Mouse (Mus musculus) stomach, embryonic 16.5 days (tissue): ENCODE measurements at regions not wholly inside any gene's neighbourhood (a gene's known extent, or its start where the extent isn't known, plus 50 kb on each side); places are given as distances from the start of the nearest gene placed in this dataset.
"Not testable (repeated sequence)": the region's sequence is repeated elsewhere in the genome, so short reads cannot be mapped to it uniquely, and the experiment has no call there.

ENCODE experiments used
- ATAC-seq: fragments of 200-750 bp; cut with Nextera tagmentation; 2 replicates; pipeline ENCODE4 v1.8.0; 2017; ENCODE audit warnings: moderate number of reproducible peaks, moderate TSS enrichment; ENCODE audit not compliant: insufficient read depth, low FRiP score
- H3K27ac ChIP-seq: fragments of 300-500 bp; sonication (generic); 2 replicates; pipeline ENCODE4 v1.5.1; 2014; ENCODE audit warnings: low read length
- H3K27me3 ChIP-seq: fragments of 300-500 bp; sonication (generic); 2 replicates; pipeline ENCODE4 v1.6.1; 2014; ENCODE audit warnings: low read length, control low read depth, mixed read lengths; ENCODE audit not compliant: control insufficient read depth, insufficient read depth
- H3K36me3 ChIP-seq: fragments of 300-500 bp; sonication (generic); 2 replicates; pipeline ENCODE4 v1.6.1; 2014; ENCODE audit warnings: low read length; ENCODE audit not compliant: control insufficient read depth, insufficient read depth
- H3K4me1 ChIP-seq: fragments of 300-500 bp; sonication (generic); 2 replicates; pipeline ENCODE4 v1.6.1; 2014; ENCODE audit warnings: low read length, control low read depth, mixed read lengths; ENCODE audit not compliant: control insufficient read depth, insufficient read depth
- H3K4me2 ChIP-seq: fragments of 300-500 bp; sonication (generic); 2 replicates; pipeline ENCODE4 v1.6.1; 2014; ENCODE audit warnings: low read depth, low read length, mixed read lengths
- H3K4me3 ChIP-seq: fragments of 300-500 bp; sonication (generic); replicated peaks from 2 replicates; pipeline ENCODE4 v1.5.1; 2014; ENCODE audit warnings: mild to moderate bottlenecking, low read length
- H3K9ac ChIP-seq: fragments of 300-500 bp; sonication (generic); 2 replicates; pipeline ENCODE4 v1.6.1; 2014; ENCODE audit warnings: low read length
- H3K9me3 ChIP-seq: fragments of 300-500 bp; sonication (generic); replicated peaks from 2 replicates; pipeline ENCODE4 v1.6.1; 2016; ENCODE audit warnings: low read length, control low read depth; ENCODE audit not compliant: control insufficient read depth
- WGBS: fragments of 180-500 bp; shearing (Covaris S2); extraction: QIAGEN DNeasy Blood & Tissue Kit; methylation state at CpG from one replicate; pipeline ENCODE4 v1.1.7; 2014; 5-methylcytosine and 5-hydroxymethylcytosine counted together

- H3K4me1 ChIP-seq: no peaks in the 10 kb centered on the region
- no peak overlapping the region for H3K27ac ChIP-seq
- H3K36me3 ChIP-seq: no peaks in the 10 kb centered on the region
- no peak overlapping the region for H3K4me2 ChIP-seq
- H3K4me3 ChIP-seq: no peak overlapping the region
- 70% methylated on average over 2 of the region's 2 CpGs for WGBS
- no peaks in the 10 kb centered on the region for H3K9me3 ChIP-seq
- H3K9ac ChIP-seq: no peak overlapping the region
- no peaks in the 10 kb centered on the region for H3K27me3 ChIP-seq
- no peak for ATAC-seq
These were observed 54.7 kb upstream of the Nlrp1b start for GRCm38 (mm10) chr11:71285193-71285592.

DNA sequence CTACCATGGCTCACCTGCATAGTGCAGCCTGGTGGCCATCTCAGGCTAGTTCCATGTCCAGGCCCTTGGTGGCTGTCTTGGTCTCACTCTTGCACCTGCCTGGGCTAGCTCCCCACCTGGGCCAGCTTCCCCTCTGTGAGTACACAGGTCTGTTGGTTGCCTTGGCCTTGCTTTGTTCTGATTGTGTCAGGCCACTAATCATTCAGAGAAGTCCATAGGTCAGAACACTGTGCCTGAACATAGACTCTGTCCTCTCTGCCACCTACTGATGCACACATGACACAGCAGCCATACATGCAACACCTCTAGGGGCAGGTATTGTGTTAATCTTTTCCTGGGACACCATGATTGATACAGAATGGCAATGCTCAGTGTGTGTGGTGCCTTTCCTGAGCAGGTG is 57.7 kb upstream of the Nlrp1b start:
- not testable (repeated sequence) for H3K4me3 ChIP-seq, H3K9ac ChIP-seq, H3K27me3 ChIP-seq, H3K4me2 ChIP-seq, ATAC-seq, H3K9me3 ChIP-seq, H3K36me3 ChIP-seq, H3K27ac ChIP-seq, H3K4me1 ChIP-seq

DNA sequence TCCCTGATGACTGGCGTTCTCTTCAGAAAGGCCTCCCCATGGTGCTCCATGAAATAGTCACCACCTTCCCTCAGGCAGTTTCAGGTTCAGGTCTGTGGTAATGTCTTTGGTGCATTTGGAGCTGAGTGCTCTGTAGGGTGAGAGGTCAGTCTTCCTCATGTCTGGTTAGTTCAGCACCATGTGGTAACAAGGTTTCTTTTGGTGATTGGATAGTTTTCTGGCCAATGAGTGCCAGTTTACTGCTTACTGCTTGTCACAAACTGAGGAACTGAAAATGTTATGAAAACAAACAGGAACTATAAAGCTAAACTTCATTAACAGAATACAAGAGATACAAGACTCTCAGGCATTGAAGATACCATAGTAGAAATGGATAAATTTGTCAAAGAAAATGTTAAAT is 59.0 kb upstream of the Nlrp1b start:
- H3K4me1 ChIP-seq: no peaks in the 10 kb centered on the region
- no peak overlapping the region for H3K9ac ChIP-seq
- H3K9me3 ChIP-seq: no peaks in the 10 kb centered on the region
- 91% methylated on average over 1 of the region's 1 CpGs for WGBS
- H3K36me3 ChIP-seq: no peaks in the 10 kb centered on the region
- no peak overlapping the region for H3K4me3 ChIP-seq
- no peak overlapping the region for H3K4me2 ChIP-seq
- H3K27me3 ChIP-seq: no peaks in the 10 kb centered on the region
- H3K27ac ChIP-seq: no peak overlapping the region
- no peak for ATAC-seq

- no peak for ATAC-seq
- H3K27me3 ChIP-seq: no peaks in the 10 kb centered on the region
These were observed 68.9 kb upstream of the Nlrp1b start for GRCm38 (mm10) chr11:71299479-71299878.

DNA sequence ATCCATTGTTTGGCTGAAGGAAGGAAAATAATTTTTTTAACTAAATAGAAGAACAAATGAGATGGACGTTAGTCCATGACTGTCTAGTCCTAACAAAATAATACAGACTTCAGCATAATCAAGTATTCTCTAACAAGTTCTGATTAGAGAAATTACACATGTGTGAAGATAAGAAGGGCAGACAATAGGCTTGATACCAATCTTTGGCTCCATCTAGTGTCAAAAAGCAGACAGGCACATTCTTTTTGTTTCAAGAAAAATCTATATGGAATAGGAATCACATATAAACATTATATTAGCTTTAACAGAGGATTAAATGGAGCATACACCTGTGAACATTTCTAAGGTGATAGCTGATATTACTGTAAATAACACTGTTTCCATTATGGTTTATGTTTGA is 92.9 kb upstream of the Nlrp1b start:
- Histone ChIP-seq H3K9me3 (no peaks in the 10 kb centered on the region), H3K4me2 (no peak overlapping the region), H3K27ac (no peak overlapping the region), H3K27me3 (no peaks in the 10 kb centered on the region), H3K9ac (no peak overlapping the region), H3K36me3 (no peaks in the 10 kb centered on the region), H3K4me1 (no peaks in the 10 kb centered on the region), H3K4me3 (no peak overlapping the region)
- WGBS: 34% methylated on average over 1 of the region's 1 CpGs
- no peak for ATAC-seq

More at GRCm38 (mm10) chr11:71299479-71299878, 68.9 kb upstream of the Nlrp1b start:
- no peak overlapping the region for H3K4me2 ChIP-seq
- H3K27ac ChIP-seq: no peak overlapping the region
- H3K9me3 ChIP-seq: no peaks in the 10 kb centered on the region
- H3K36me3 ChIP-seq: no peaks in the 10 kb centered on the region
- no peak overlapping the region for H3K9ac ChIP-seq
- H3K4me3 ChIP-seq: no peak overlapping the region
- H3K4me1 ChIP-seq: no peaks in the 10 kb centered on the region
- WGBS: 72% methylated on average over 1 of the region's 1 CpGs

GRCm38 (mm10) chr11:71337428-71337827 is 106.9 kb upstream of the Nlrp1b start:
- WGBS: 10% methylated on average over 1 of the region's 1 CpGs
- no peak for ATAC-seq
- Histone ChIP-seq H3K4me3 (no peak overlapping the region), H3K4me1 (no peaks in the 10 kb centered on the region), H3K9me3 (no peaks in the 10 kb centered on the region), H3K4me2 (no peak overlapping the region), H3K27me3 (no peaks in the 10 kb centered on the region), H3K27ac (no peak overlapping the region), H3K36me3 (no peaks in the 10 kb centered on the region), H3K9ac (no peak overlapping the region)

DNA sequence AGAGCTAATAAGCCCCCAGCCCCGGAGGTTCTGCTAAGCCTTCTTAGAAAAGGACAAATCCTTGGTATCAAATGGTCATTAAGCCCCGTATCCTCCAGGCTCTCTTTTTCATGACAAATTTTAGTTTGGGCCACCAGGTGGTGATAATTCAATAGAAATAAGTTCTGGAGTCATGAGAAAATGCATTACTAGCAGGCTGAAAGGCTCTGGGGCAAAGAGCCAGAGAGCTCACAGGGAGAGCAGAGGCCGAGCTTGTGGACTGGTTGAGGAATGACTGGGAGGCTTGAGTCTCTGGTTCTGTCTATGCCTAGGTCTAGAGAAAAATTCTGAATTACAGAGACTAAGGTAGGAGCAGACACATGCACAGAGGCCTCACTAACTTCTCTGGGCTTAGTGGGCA is 115.5 kb upstream of the Nlrp1b start:
- Histone ChIP-seq H3K9me3 (no peaks in the 10 kb centered on the region), H3K9ac (no peak overlapping the region), H3K4me1 (no peaks in the 10 kb centered on the region), H3K36me3 (no peaks in the 10 kb centered on the region), H3K27me3 (no peaks in the 10 kb centered on the region), H3K4me3 (no peak overlapping the region), H3K4me2 (no peak overlapping the region), H3K27ac (no peak overlapping the region)
- 39% methylated on average over 3 of the region's 3 CpGs for WGBS
- no peak for ATAC-seq

DNA sequence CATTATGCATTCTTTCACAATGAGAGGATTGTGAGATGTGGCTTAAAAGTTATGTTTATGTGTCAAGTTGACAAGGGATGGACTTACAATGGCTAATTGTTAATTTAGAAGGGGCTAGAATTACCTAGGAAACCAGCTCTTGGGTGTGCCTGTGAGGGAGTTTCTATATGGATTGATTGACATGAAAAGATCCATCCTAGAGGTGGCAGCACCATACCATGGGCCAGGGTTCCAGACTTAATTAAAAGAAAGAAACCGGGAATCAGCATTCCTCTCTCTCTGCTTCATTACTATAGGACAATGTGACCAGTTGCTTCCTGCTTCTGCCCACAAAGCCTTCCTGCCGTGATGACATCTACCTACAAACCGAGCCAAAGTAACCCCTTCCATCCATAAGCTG is 126.6 kb upstream of the Nlrp1b start:
- Histone ChIP-seq H3K4me1 (no peaks in the 10 kb centered on the region), H3K4me2 (no peak overlapping the region), H3K27me3 (no peaks in the 10 kb centered on the region), H3K9ac (no peak overlapping the region), H3K36me3 (no peaks in the 10 kb centered on the region), H3K9me3 (no peaks in the 10 kb centered on the region), H3K4me3 (no peak overlapping the region), H3K27ac (no peak overlapping the region)
- ATAC-seq: no peak
- 56% methylated on average over 3 of the region's 3 CpGs for WGBS

GRCm38 (mm10) chr11:71360856-71361255 is 130.3 kb upstream of the Nlrp1b start:
- H3K36me3 ChIP-seq: no peaks in the 10 kb centered on the region
- 80% methylated on average over 5 of the region's 5 CpGs for WGBS
- H3K4me3 ChIP-seq: no peak overlapping the region
- no peaks in the 10 kb centered on the region for H3K9me3 ChIP-seq
- H3K4me2 ChIP-seq: no peak overlapping the region
- no peak overlapping the region for H3K27ac ChIP-seq
- H3K9ac ChIP-seq: no peak overlapping the region
- ATAC-seq: no peak
- no peaks in the 10 kb centered on the region for H3K27me3 ChIP-seq
- H3K4me1 ChIP-seq: no peaks in the 10 kb centered on the region

DNA sequence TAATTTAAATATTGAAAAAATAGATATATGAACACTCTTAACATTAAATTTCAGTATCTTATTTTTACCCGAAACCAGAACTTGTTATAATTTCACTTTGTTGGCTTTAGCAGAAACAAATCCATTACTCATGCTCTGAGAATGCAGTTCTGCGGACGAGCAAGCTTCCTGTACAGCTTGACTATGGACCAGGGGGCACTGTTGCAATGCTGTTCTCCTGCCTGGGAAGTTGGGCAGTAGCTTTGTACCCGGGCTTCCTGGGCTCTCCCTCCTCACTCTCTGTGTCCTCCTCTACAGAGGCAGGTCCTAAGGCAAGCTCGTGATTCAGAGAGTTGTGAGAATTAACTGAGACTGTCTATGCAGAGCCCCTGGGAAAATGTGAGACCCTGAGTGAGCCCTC is 141.3 kb upstream of the Nlrp1b start:
- ATAC-seq: no peak
- Histone ChIP-seq H3K4me3 (no peak overlapping the region), H3K27ac (no peak overlapping the region), H3K9me3 (no peaks in the 10 kb centered on the region), H3K4me1 (no peaks in the 10 kb centered on the region), H3K9ac (no peak overlapping the region), H3K36me3 (no peaks in the 10 kb centered on the region), H3K4me2 (no peak overlapping the region), H3K27me3 (no peaks in the 10 kb centered on the region)
- WGBS: 45% methylated on average over 5 of the region's 5 CpGs
